Mouse (Mus musculus): Measurements from ENCODE around the gene Nans. TPM values are rescaled to one million over a fixed set of nuclear protein-coding genes. Genes with fewer than 3 reads are reported as not detected.

Gene Nans
- total and polyA plus RNA-seq, 2 experiments from 2014 or later, result 56.9 to 94.5 TPM

- peaks cover 11% of the 10 kb centered on the region; the same call in 1 of the 2 replicates for H3K36me3 ChIP-seq (ENCODE audit: insufficient read depth, low read length)
- WGBS, result 98% methylated on average over 6 of the region's 6 CpGs
- no peak overlapping the region for H3K4me3 ChIP-seq (ENCODE audit: low read depth, low read length)
- H3K4me2 ChIP-seq (ENCODE audit: low read depth, low read length, poor library complexity, severe bottlenecking), result no peak overlapping the region
- TF ChIP-seq CTCF (IDR thresholded peaks at IDR 0.05), result no peak
- H3K27ac ChIP-seq (ENCODE audit: low read depth, low read length), result no peak overlapping the region
- ATAC-seq (ENCODE audit: low FRiP score), result no peak
- no peak overlapping the region for H3K9ac ChIP-seq (replicated peaks; ENCODE audit: low read length, poor library complexity, severe bottlenecking)
- H3K9me3 ChIP-seq (ENCODE audit: low read length), result no peaks in the 10 kb centered on the region
- H3K4me1 ChIP-seq (ENCODE audit: insufficient read depth, low read length), result no peaks in the 10 kb centered on the region
- no peaks in the 10 kb centered on the region for H3K27me3 ChIP-seq (ENCODE audit: insufficient read depth, low read length)
- DNase-seq (ENCODE audit: low spot score), result no peak
Measured at GRCm38 (mm10) chr4:46493071-46493470, 4.0 kb downstream of the Nans start.

- no peaks in the 10 kb centered on the region for H3K4me1 ChIP-seq (ENCODE audit: insufficient read depth, low read length)
- H3K4me3 ChIP-seq (ENCODE audit: low read depth, low read length), result no peak overlapping the region
- no peak overlapping the region for H3K9ac ChIP-seq (replicated peaks; ENCODE audit: low read length, poor library complexity, severe bottlenecking)
- H3K9me3 ChIP-seq (ENCODE audit: low read length), result no peaks in the 10 kb centered on the region
- no peaks in the 10 kb centered on the region for H3K27me3 ChIP-seq (ENCODE audit: insufficient read depth, low read length)
- H3K36me3 ChIP-seq (ENCODE audit: insufficient read depth, low read length), result peaks cover 20% of the 10 kb centered on the region
- ATAC-seq (ENCODE audit: low FRiP score) (no peak), DNase-seq (ENCODE audit: low spot score) (no peak)
- no peak overlapping the region for H3K27ac ChIP-seq (ENCODE audit: low read depth, low read length)
- 93% methylated on average over 12 of the region's 12 CpGs for WGBS
- H3K4me2 ChIP-seq (ENCODE audit: low read depth, low read length, poor library complexity, severe bottlenecking), result no peak overlapping the region
- TF ChIP-seq CTCF (IDR thresholded peaks at IDR 0.05), result no peak
Measured at GRCm38 (mm10) chr4:46495543-46495942, 6.5 kb downstream of the Nans start.

- H3K27ac ChIP-seq (ENCODE audit: low read depth, low read length), result no peak overlapping the region
- ATAC-seq (ENCODE audit: low FRiP score) (no peak), DNase-seq (ENCODE audit: low spot score) (peak; percentile 51)
- no peak overlapping the region for H3K4me2 ChIP-seq (ENCODE audit: low read depth, low read length, poor library complexity, severe bottlenecking)
- no peak overlapping the region for H3K4me3 ChIP-seq (ENCODE audit: low read depth, low read length)
- H3K4me1 ChIP-seq (ENCODE audit: insufficient read depth, low read length), result no peaks in the 10 kb centered on the region
- no peak overlapping the region for H3K9ac ChIP-seq (replicated peaks; ENCODE audit: low read length, poor library complexity, severe bottlenecking)
- no peaks in the 10 kb centered on the region for H3K27me3 ChIP-seq (ENCODE audit: insufficient read depth, low read length)
- 50% methylated on average over 4 of the region's 4 CpGs for WGBS
- no peaks in the 10 kb centered on the region for H3K9me3 ChIP-seq (ENCODE audit: low read length)
- H3K36me3 ChIP-seq (ENCODE audit: insufficient read depth, low read length), result peaks cover 34% of the 10 kb centered on the region
- peak; percentile 91 for TF ChIP-seq CTCF (IDR thresholded peaks at IDR 0.05)
Measured at GRCm38 (mm10) chr4:46497286-46497892, 8.3 kb downstream of the Nans start.

- no peak overlapping the region for H3K4me3 ChIP-seq (ENCODE audit: low read depth, low read length)
- WGBS, result 86% methylated on average over 3 of the region's 3 CpGs
- DNase-seq (ENCODE audit: low spot score) (no peak), ATAC-seq (ENCODE audit: low FRiP score) (no peak)
- H3K27ac ChIP-seq (ENCODE audit: low read depth, low read length), result no peak overlapping the region
- H3K4me2 ChIP-seq (ENCODE audit: low read depth, low read length, poor library complexity, severe bottlenecking), result no peak overlapping the region
- no peaks in the 10 kb centered on the region for H3K9me3 ChIP-seq (ENCODE audit: low read length)
- peaks cover 30% of the 10 kb centered on the region for H3K36me3 ChIP-seq (ENCODE audit: insufficient read depth, low read length)
- H3K27me3 ChIP-seq (ENCODE audit: insufficient read depth, low read length), result no peaks in the 10 kb centered on the region
- H3K4me1 ChIP-seq (ENCODE audit: insufficient read depth, low read length), result no peaks in the 10 kb centered on the region
- no peak overlapping the region for H3K9ac ChIP-seq (replicated peaks; ENCODE audit: low read length, poor library complexity, severe bottlenecking)
- TF ChIP-seq CTCF (IDR thresholded peaks at IDR 0.05), result no peak
Measured at GRCm38 (mm10) chr4:46498511-46498910, 9.5 kb downstream of the Nans start.

- H3K4me3 ChIP-seq (ENCODE audit: low read depth, low read length), result no peak overlapping the region
- ATAC-seq (ENCODE audit: low FRiP score), result no peak
- peaks cover 30% of the 10 kb centered on the region for H3K36me3 ChIP-seq (ENCODE audit: insufficient read depth, low read length)
- peak; percentile 54 for DNase-seq (ENCODE audit: low spot score)
- H3K9me3 ChIP-seq (ENCODE audit: low read length), result no peaks in the 10 kb centered on the region
- H3K4me1 ChIP-seq (ENCODE audit: insufficient read depth, low read length), result no peaks in the 10 kb centered on the region
- WGBS, result 11% methylated on average over 4 of the region's 4 CpGs
- peak; percentile 85 for TF ChIP-seq CTCF (IDR thresholded peaks at IDR 0.05)
- H3K27me3 ChIP-seq (ENCODE audit: insufficient read depth, low read length), result no peaks in the 10 kb centered on the region
- H3K4me2 ChIP-seq (ENCODE audit: low read depth, low read length, poor library complexity, severe bottlenecking), result no peak overlapping the region
- H3K9ac ChIP-seq (replicated peaks; ENCODE audit: low read length, poor library complexity, severe bottlenecking), result no peak overlapping the region
- H3K27ac ChIP-seq (ENCODE audit: low read depth, low read length), result no peak overlapping the region
Measured at GRCm38 (mm10) chr4:46498976-46499375, 9.9 kb downstream of the Nans start.

GRCm38 (mm10) chr4:46502606-46503502, 13.8 kb downstream of the Nans start:
- Histone ChIP-seq H3K9me3 (ENCODE audit: low read length) (no peaks in the 10 kb centered on the region), H3K4me2 (ENCODE audit: low read depth, low read length, poor library complexity, severe bottlenecking) (no peak overlapping the region), H3K4me1 (ENCODE audit: insufficient read depth, low read length) (no peaks in the 10 kb centered on the region), H3K27me3 (ENCODE audit: insufficient read depth, low read length) (no peaks in the 10 kb centered on the region), H3K27ac (ENCODE audit: low read depth, low read length) (no peak overlapping the region), H3K4me3 (ENCODE audit: low read depth, low read length) (no peak overlapping the region), H3K9ac (replicated peaks; ENCODE audit: low read length, poor library complexity, severe bottlenecking) (no peak overlapping the region), H3K36me3 (ENCODE audit: insufficient read depth, low read length) (peaks cover 33% of the 10 kb centered on the region)
- WGBS, result 72% methylated on average over 16 of the region's 16 CpGs
- no peak for TF ChIP-seq CTCF (IDR thresholded peaks at IDR 0.05)
- ATAC-seq (ENCODE audit: low FRiP score) (no peak), DNase-seq (ENCODE audit: low spot score) (no peak)
